Mouse (Mus musculus) embryonic facial prominence, embryonic 13.5 days (tissue): ENCODE results near the gene Gm1673. TPM values are rescaled to one million over a fixed set of nuclear protein-coding genes. Genes with fewer than 3 reads are reported as not detected.
A peak's percentile ranks its signal among the peaks of the same experiment; 100 is the strongest.
"Not testable (repeated sequence)": the region's sequence is repeated elsewhere in the genome, so short reads cannot be mapped to it uniquely, and the experiment has no call there.

ENCODE experiments used
- ATAC-seq: fragments of 200-750 bp; cut with Nextera tagmentation; 2 replicates; pipeline ENCODE4 v1.8.0; 2017; ENCODE audit warnings: low read depth; ENCODE audit not compliant: insufficient number of reproducible peaks, insufficient read depth, low FRiP score, low TSS enrichment
- H3K27ac ChIP-seq: fragments of 300-500 bp; sonication (generic); 2 replicates; pipeline ENCODE4 v1.5.1; 2015; ENCODE audit warnings: moderate library complexity, mild to moderate bottlenecking, inconsistent platforms
- H3K27me3 ChIP-seq: fragments of 300-500 bp; sonication (generic); 2 replicates; pipeline ENCODE4 v1.6.1; 2015; ENCODE audit warnings: mild to moderate bottlenecking, inconsistent platforms
- H3K36me3 ChIP-seq: fragments of 300-500 bp; sonication (generic); 2 replicates; pipeline ENCODE4 v1.6.1; 2015; ENCODE audit warnings: mild to moderate bottlenecking, inconsistent platforms
- H3K4me1 ChIP-seq: fragments of 300-500 bp; sonication (generic); 2 replicates; pipeline ENCODE4 v1.6.1; 2015; ENCODE audit warnings: inconsistent platforms
- H3K4me2 ChIP-seq: fragments of 300-500 bp; sonication (generic); 2 replicates; pipeline ENCODE4 v1.6.1; 2015; ENCODE audit warnings: moderate library complexity, mild to moderate bottlenecking, inconsistent platforms
- H3K4me3 ChIP-seq: fragments of 300-500 bp; sonication (generic); 2 replicates; pipeline ENCODE4 v1.5.1; 2015; ENCODE audit warnings: mild to moderate bottlenecking, inconsistent platforms
- H3K9ac ChIP-seq: fragments of 300-500 bp; sonication (generic); 2 replicates; pipeline ENCODE4 v1.6.1; 2015; ENCODE audit warnings: mild to moderate bottlenecking, inconsistent platforms
- H3K9me3 ChIP-seq: fragments of 300-500 bp; sonication (generic); 2 replicates; pipeline ENCODE4 v1.6.1; 2016; ENCODE audit warnings: inconsistent platforms
- WGBS: fragments of 180-500 bp; shearing (Covaris S2); methylation state at CpG from one replicate; pipeline ENCODE4 v1.1.7; 2015; ENCODE audit warnings: mixed read lengths; 5-methylcytosine and 5-hydroxymethylcytosine counted together
- polyA plus RNA-seq: library from polyadenylated mRNA; unstranded; fragments of >200 nt; fragmentation: Nextera tagmentation; extraction: Ambion mirVana; gene quantifications from 2 replicates; pipeline ENCODE4 v1.2.1, GENCODE M21; 2015

Gene Gm1673
- polyA plus RNA-seq: 152 and 174 TPM in 2 replicates

GRCm38 (mm10) chr5:33983309-33984121 lies at the start of gene Gm1673:
Gene Gm1673 (plus strand): TSS chr5:33983433.
- Histone ChIP-seq H3K9ac (peak within 1 kb of the TSS; percentile 81), H3K27ac (peak within 1 kb of the TSS; percentile 78), H3K4me1 (peaks cover 16% of the 10 kb centered on the region), H3K9me3 (no peaks in the 10 kb centered on the region), H3K27me3 (no peaks in the 10 kb centered on the region), H3K4me2 (peak within 1 kb of the TSS; percentile 91), H3K36me3 (peaks cover 5% of the 10 kb centered on the region; the same call in 1 of the 2 replicates), H3K4me3 (peak within 1 kb of the TSS; percentile 89)
- ATAC-seq: peak; percentile 82
- under 1% methylated on average over 87 of the region's 88 CpGs for WGBS

GRCm38 (mm10) chr5:33934081-33934480 lies 49.2 kb upstream of the Gm1673 start:
- peaks cover 31% of the 10 kb centered on the region for H3K36me3 ChIP-seq
- peaks cover 22% of the 10 kb centered on the region for H3K4me1 ChIP-seq
- WGBS: 80% methylated on average over 2 of the region's 2 CpGs
- peak overlapping the region; percentile 64 for H3K4me2 ChIP-seq
- H3K9ac ChIP-seq: no peak overlapping the region
- ATAC-seq: no peak
- H3K27me3 ChIP-seq: no peaks in the 10 kb centered on the region
- H3K27ac ChIP-seq: no peak overlapping the region
- H3K4me3 ChIP-seq: peak overlapping the region; percentile 13; the same call in 1 of the 2 replicates
- H3K9me3 ChIP-seq: no peaks in the 10 kb centered on the region

GRCm38 (mm10) chr5:33934877-33935276 lies 48.4 kb upstream of the Gm1673 start:
- ATAC-seq: no peak
- Histone ChIP-seq H3K4me3 (peak overlapping the region; percentile 87), H3K27me3 (no peaks in the 10 kb centered on the region), H3K4me1 (peaks cover 22% of the 10 kb centered on the region), H3K9me3 (peaks cover 3% of the 10 kb centered on the region; the same call in 1 of the 2 replicates), H3K27ac (no peak overlapping the region), H3K9ac (peak overlapping the region; percentile 95), H3K36me3 (peaks cover 30% of the 10 kb centered on the region), H3K4me2 (peak overlapping the region; percentile 64)
- WGBS: 77% methylated on average over 7 of the region's 7 CpGs

- peak; percentile 62 for ATAC-seq
- Histone ChIP-seq H3K27ac (peak overlapping the region; percentile 94), H3K4me2 (peak overlapping the region; percentile 64), H3K9ac (peak overlapping the region; percentile 95), H3K9me3 (peaks cover 7% of the 10 kb centered on the region), H3K36me3 (peaks cover 28% of the 10 kb centered on the region), H3K4me1 (peaks cover 22% of the 10 kb centered on the region), H3K4me3 (peak overlapping the region; percentile 87), H3K27me3 (no peaks in the 10 kb centered on the region)
- WGBS: under 1% methylated on average over 38 of the region's 39 CpGs
Measured at GRCm38 (mm10) chr5:33935700-33936111, 47.5 kb upstream of the Gm1673 start.

- Histone ChIP-seq H3K4me1 (peaks cover 22% of the 10 kb centered on the region), H3K4me3 (peak within 1 kb of the TSS; percentile 87), H3K27me3 (no peaks in the 10 kb centered on the region), H3K9ac (peak within 1 kb of the TSS; percentile 95), H3K9me3 (peaks cover 7% of the 10 kb centered on the region), H3K4me2 (peak within 1 kb of the TSS; percentile 75), H3K27ac (peak within 1 kb of the TSS; percentile 94), H3K36me3 (peaks cover 26% of the 10 kb centered on the region)
- under 1% methylated on average over 61 of the region's 61 CpGs for WGBS
- ATAC-seq: peak; percentile 97
Measured at GRCm38 (mm10) chr5:33936120-33936707, 47.0 kb upstream of the Gm1673 start, which contains the start of gene Nelfa. Gene Nelfa (minus strand): TSS chr5:33936413.

GRCm38 (mm10) chr5:33937230-33937629 lies 46.0 kb upstream of the Gm1673 start:
- H3K9ac ChIP-seq: peak overlapping the region; percentile 76
- peaks cover 22% of the 10 kb centered on the region for H3K4me1 ChIP-seq
- peak overlapping the region; percentile 75 for H3K4me2 ChIP-seq
- H3K36me3 ChIP-seq: peaks cover 18% of the 10 kb centered on the region
- no peak overlapping the region for H3K27ac ChIP-seq
- H3K4me3 ChIP-seq: peak overlapping the region; percentile 87
- WGBS: 94% methylated on average over 2 of the region's 2 CpGs
- H3K27me3 ChIP-seq: no peaks in the 10 kb centered on the region
- no peak for ATAC-seq
- H3K9me3 ChIP-seq: peaks cover 13% of the 10 kb centered on the region

- H3K27ac ChIP-seq: no peak overlapping the region
- no peak overlapping the region for H3K9ac ChIP-seq
- peaks cover 15% of the 10 kb centered on the region for H3K36me3 ChIP-seq
- H3K9me3 ChIP-seq: peaks cover 19% of the 10 kb centered on the region
- H3K27me3 ChIP-seq: no peaks in the 10 kb centered on the region
- H3K4me2 ChIP-seq: no peak overlapping the region
- no peak overlapping the region for H3K4me3 ChIP-seq
- 78% methylated on average over 3 of the region's 3 CpGs for WGBS
- H3K4me1 ChIP-seq: peaks cover 22% of the 10 kb centered on the region
- no peak for ATAC-seq
Measured at GRCm38 (mm10) chr5:33938448-33938847, 44.8 kb upstream of the Gm1673 start.

- H3K9ac ChIP-seq, H3K4me1 ChIP-seq, H3K4me3 ChIP-seq, H3K36me3 ChIP-seq, H3K27me3 ChIP-seq, H3K27ac ChIP-seq, H3K4me2 ChIP-seq, ATAC-seq: not testable (repeated sequence)
- WGBS: 81% methylated on average over 16 of the region's 16 CpGs
- peaks cover 26% of the 10 kb centered on the region for H3K9me3 ChIP-seq
Measured at GRCm38 (mm10) chr5:33947035-33947434, 36.2 kb upstream of the Gm1673 start.

- H3K9me3 ChIP-seq: peaks cover 24% of the 10 kb centered on the region
- no peaks in the 10 kb centered on the region for H3K27me3 ChIP-seq
- ATAC-seq: no peak
- 89% methylated on average over 4 of the region's 4 CpGs for WGBS
- H3K36me3 ChIP-seq: no peaks in the 10 kb centered on the region
- no peak overlapping the region for H3K4me2 ChIP-seq
- H3K4me3 ChIP-seq: no peak overlapping the region
- no peak overlapping the region for H3K27ac ChIP-seq
- H3K4me1 ChIP-seq: no peaks in the 10 kb centered on the region
- no peak overlapping the region for H3K9ac ChIP-seq
Measured at GRCm38 (mm10) chr5:33948314-33948713, 34.9 kb upstream of the Gm1673 start.

- H3K27me3 ChIP-seq: no peaks in the 10 kb centered on the region
- no peak for ATAC-seq
- no peaks in the 10 kb centered on the region for H3K4me1 ChIP-seq
- H3K36me3 ChIP-seq: no peaks in the 10 kb centered on the region
- 87% methylated on average over 16 of the region's 17 CpGs for WGBS
- H3K9ac ChIP-seq: no peak overlapping the region
- H3K27ac ChIP-seq: no peak overlapping the region
- no peak overlapping the region for H3K4me3 ChIP-seq
- H3K9me3 ChIP-seq: peaks cover 23% of the 10 kb centered on the region
- H3K4me2 ChIP-seq: no peak overlapping the region
Measured at GRCm38 (mm10) chr5:33953471-33954185, 29.6 kb upstream of the Gm1673 start.

- Histone ChIP-seq H3K27me3 (no peaks in the 10 kb centered on the region), H3K27ac (no peak overlapping the region), H3K36me3 (no peaks in the 10 kb centered on the region), H3K4me3 (no peak overlapping the region), H3K9me3 (peaks cover 25% of the 10 kb centered on the region), H3K9ac (no peak overlapping the region), H3K4me2 (no peak overlapping the region), H3K4me1 (no peaks in the 10 kb centered on the region)
- WGBS: 40% methylated on average over 10 of the region's 10 CpGs
- no peak for ATAC-seq
Measured at GRCm38 (mm10) chr5:33954354-33954753, 28.9 kb upstream of the Gm1673 start.
